Mouse (Mus musculus) heart, adult 18-20 months (tissue): ENCODE results near the gene Wdr27. TPM values are rescaled to one million over a fixed set of nuclear protein-coding genes. Genes with fewer than 3 reads are reported as not detected.
"Not testable (repeated sequence)": the region's sequence is repeated elsewhere in the genome, so short reads cannot be mapped to it uniquely, and the experiment has no call there.

Source experiments
- DNase-seq, 2 experiments: peaks; one replicate each; pipeline ENCODE4 v3.0.0; 2021 to 2022; ENCODE audit warnings: mixed read lengths in 1 of 2
- long read RNA-seq, 2 experiments: library from polyadenylated mRNA; stranded (forward); transcript quantifications; one replicate each; pipeline ENCODE4 v2.0.0; 2021
- total RNA-seq, 2 experiments: library from RNA; stranded (reverse); gene quantifications; 2 replicates each; pipeline ENCODE4 v1.2.3; 2021

Wdr27 gene
- 1 to 10 TPM; 1.6 to 2.4 TPM for total RNA-seq
- long read RNA-seq, experiment 1, partial matches to known transcripts, result 0 of 1 reads
- long read RNA-seq, experiment 1, other reads (novel, unspliced or antisense), result 0 of 1 reads
- long read RNA-seq, experiment 2, partial matches to known transcripts, result 0 of 2 reads
- long read RNA-seq, experiment 2, other reads (novel, unspliced or antisense), result 0 of 2 reads

- DNase-seq, result peak; percentile 99 to 100
Observed at GRCm38 (mm10) chr17:14943009-14943728, at the start of gene Wdr27, which contains the start of gene 1600012H06Rik. TSS of gene Wdr27 (minus strand) at chr17:14943158. TSS of gene 1600012H06Rik (plus strand) at chr17:14943184.

GRCm38 (mm10) chr17:14992522-14993138 lies 49.7 kb upstream of the Wdr27 start:
- DNase-seq, result not testable (repeated sequence)

- peak; percentile 1 to 17 for DNase-seq
Observed at GRCm38 (mm10) chr17:14990116-14990702, 47.3 kb upstream of the Wdr27 start.

- not testable (repeated sequence) for DNase-seq
Observed at GRCm38 (mm10) chr17:14978362-14979038, 35.5 kb upstream of the Wdr27 start, which contains the start of the genes 9030025P20Rik and Gm3417. TSS of gene 9030025P20Rik (plus strand) at chr17:14978468. TSS of gene Gm3417 (minus strand) at chr17:14978790.

- not testable (repeated sequence) for DNase-seq
Observed at GRCm38 (mm10) chr17:14977718-14978361, 34.9 kb upstream of the Wdr27 start.

- DNase-seq, result not testable (repeated sequence)
Observed at GRCm38 (mm10) chr17:14968373-14968913, 25.5 kb upstream of the Wdr27 start.

GRCm38 (mm10) chr17:14961557-14962154 lies 18.7 kb upstream of the Wdr27 start:
- DNase-seq, result not testable (repeated sequence)

GRCm38 (mm10) chr17:14960951-14961556 lies 18.1 kb upstream of the Wdr27 start, which contains the start of gene Phf10:
TSS of gene Phf10 (minus strand) at chr17:14961273.
- peak; percentile 44 to 59 for DNase-seq

- peak; percentile 11 to 36 for DNase-seq
Observed at GRCm38 (mm10) chr17:14960520-14960919, 17.6 kb upstream of the Wdr27 start.

GRCm38 (mm10) chr17:14959979-14960378 lies 17.0 kb upstream of the Wdr27 start:
- no peak for DNase-seq

- no peak for DNase-seq
Observed at GRCm38 (mm10) chr17:14958686-14959327, 15.8 kb upstream of the Wdr27 start.

- DNase-seq, result peak in 1 of 2 experiments; percentile 46
Observed at GRCm38 (mm10) chr17:14953452-14953851, 10.5 kb upstream of the Wdr27 start.

- no peak for DNase-seq
Observed at GRCm38 (mm10) chr17:14949161-14949827, 6.3 kb upstream of the Wdr27 start.

GRCm38 (mm10) chr17:14944551-14944950 lies 1.6 kb upstream of the Wdr27 start:
- DNase-seq, result no peak

- DNase-seq, result no peak
Observed at GRCm38 (mm10) chr17:14943729-14944059, 736 bp upstream of the Wdr27 start.

GRCm38 (mm10) chr17:14942181-14942580 lies 777 bp downstream of the Wdr27 start:
- DNase-seq, result peak in 1 of 2 experiments; percentile 9

GRCm38 (mm10) chr17:14935841-14936605 lies 6.9 kb downstream of the Wdr27 start:
- DNase-seq, result no peak

- DNase-seq, result not testable (repeated sequence)
Observed at GRCm38 (mm10) chr17:14935280-14935679, 7.7 kb downstream of the Wdr27 start.
